Mouse (Mus musculus): ENCODE measurements around the gene Tnfrsf22. TPM values are rescaled to one million over a fixed set of nuclear protein-coding genes. Genes with fewer than 3 reads are reported as not detected.

The Tnfrsf22 gene
- total and polyA plus RNA-seq, 3 experiments = 0.11 TPM; not detected in 2

DNA sequence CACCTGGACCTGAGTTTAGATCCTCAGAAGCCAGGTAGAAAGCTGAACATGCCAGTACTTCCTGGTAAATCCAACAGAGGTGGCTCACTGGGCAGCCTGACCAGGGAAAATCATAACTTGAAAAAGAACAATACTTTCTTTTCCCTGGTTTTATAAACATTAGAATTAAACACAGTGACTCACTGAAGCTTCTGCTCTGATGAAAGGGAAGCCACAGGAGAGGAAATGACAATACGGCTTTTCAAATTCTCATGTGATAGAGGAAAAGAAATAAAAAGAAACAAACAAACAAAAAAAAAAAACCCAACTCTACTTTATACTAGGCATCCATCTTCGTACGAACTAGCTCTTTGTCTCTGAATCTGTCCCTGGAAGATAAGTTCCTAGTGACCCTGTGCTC lies 24.9 kb downstream of the Tnfrsf22 start:
- DNase-seq (ENCODE audit: low spot score) (no peak), ATAC-seq (ENCODE audit: extremely low read depth, insufficient number of reproducible peaks, low FRiP score, poor library complexity, severe bottlenecking) (no peak)
- no peak overlapping the region for H3K4me3 ChIP-seq (ENCODE audit: low read depth, low read length)
- H3K4me1 ChIP-seq (ENCODE audit: insufficient read depth, low read depth, low read length) = no peaks in the 10 kb centered on the region
- H3K9me3 ChIP-seq (replicated peaks) = no peaks in the 10 kb centered on the region
- no peaks in the 10 kb centered on the region for H3K36me3 ChIP-seq (replicated peaks)
- H3K27me3 ChIP-seq (ENCODE audit: insufficient read depth, low read length) = peaks cover 19% of the 10 kb centered on the region
- TF ChIP-seq GATA2 (IDR thresholded peaks at IDR 0.05; ENCODE audit: borderline replicate concordance, low read depth, low read length) = no peak
- no peak for TF ChIP-seq CTCF (IDR thresholded peaks at IDR 0.05; ENCODE audit: low read depth, low read length)
- no peak for TF ChIP-seq GATA1 (IDR thresholded peaks at IDR 0.05; ENCODE audit: borderline replicate concordance, low read length)
- no peak for TF ChIP-seq POLR2AphosphoS5 (IDR thresholded peaks at IDR 0.05; ENCODE audit: insufficient replicate concordance, low read depth, low read length)
- TF ChIP-seq TAL1 (conservative IDR thresholded peaks at IDR 0.05; ENCODE audit: low read depth, low read length) = no peak

DNA sequence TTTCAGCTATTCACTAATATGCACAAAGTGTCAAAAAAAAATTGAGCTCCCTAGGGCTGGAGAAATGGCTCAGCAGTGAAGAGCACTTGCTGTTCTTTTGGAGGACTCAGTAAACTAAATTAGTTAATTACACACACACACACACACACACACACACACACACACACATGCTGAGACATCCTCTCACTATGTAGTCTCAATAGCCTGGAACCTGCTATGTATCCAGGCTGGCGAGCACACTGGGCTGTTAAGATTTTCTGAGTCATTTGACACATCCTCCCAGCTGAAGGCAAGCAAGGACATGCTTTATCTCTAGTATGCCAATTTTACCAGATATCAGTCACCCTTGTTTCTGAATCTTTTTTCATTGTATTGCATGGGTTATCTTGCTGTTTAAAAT lies 28.5 kb downstream of the Tnfrsf22 start:
- TF ChIP-seq CTCF (IDR thresholded peaks at IDR 0.05; ENCODE audit: low read depth, low read length) = no peak
- TF ChIP-seq GATA2 (IDR thresholded peaks at IDR 0.05; ENCODE audit: borderline replicate concordance, low read depth, low read length) = no peak
- TF ChIP-seq POLR2AphosphoS5 (IDR thresholded peaks at IDR 0.05; ENCODE audit: insufficient replicate concordance, low read depth, low read length) = no peak
- TF ChIP-seq GATA1 (IDR thresholded peaks at IDR 0.05; ENCODE audit: borderline replicate concordance, low read length) = no peak
- TF ChIP-seq TAL1 (conservative IDR thresholded peaks at IDR 0.05; ENCODE audit: low read depth, low read length) = no peak
- Histone ChIP-seq H3K4me3 (ENCODE audit: low read depth, low read length) (no peak overlapping the region), H3K27me3 (ENCODE audit: insufficient read depth, low read length) (peaks cover 30% of the 10 kb centered on the region), H3K4me1 (ENCODE audit: insufficient read depth, low read depth, low read length) (no peaks in the 10 kb centered on the region), H3K36me3 (replicated peaks) (no peaks in the 10 kb centered on the region), H3K9me3 (replicated peaks) (no peaks in the 10 kb centered on the region)
- no peak for DNase-seq (ENCODE audit: low spot score)
- ATAC-seq (ENCODE audit: extremely low read depth, insufficient number of reproducible peaks, low FRiP score, poor library complexity, severe bottlenecking) = no peak

GRCm38 (mm10) chr7:143614404-143615135 lies 34.9 kb downstream of the Tnfrsf22 start:
- DNase-seq (ENCODE audit: low spot score) = no peak

GRCm38 (mm10) chr7:143612215-143612614 lies 37.2 kb downstream of the Tnfrsf22 start:
- no peaks in the 10 kb centered on the region for H3K9me3 ChIP-seq (replicated peaks)
- H3K4me1 ChIP-seq (ENCODE audit: insufficient read depth, low read depth, low read length) = no peaks in the 10 kb centered on the region
- H3K4me3 ChIP-seq (ENCODE audit: low read depth, low read length) = no peak overlapping the region
- no peaks in the 10 kb centered on the region for H3K36me3 ChIP-seq (replicated peaks)
- DNase-seq (ENCODE audit: low spot score) (no peak), ATAC-seq (ENCODE audit: extremely low read depth, insufficient number of reproducible peaks, low FRiP score, poor library complexity, severe bottlenecking) (no peak)
- TF ChIP-seq CTCF (IDR thresholded peaks at IDR 0.05; ENCODE audit: low read depth, low read length) (0 out of 2 replicates have a peak, but pooled peaks have one; percentile 18), GATA2 (IDR thresholded peaks at IDR 0.05; ENCODE audit: borderline replicate concordance, low read depth, low read length) (no peak)
- H3K27me3 ChIP-seq (ENCODE audit: insufficient read depth, low read length) = peaks cover 35% of the 10 kb centered on the region

More at GRCm38 (mm10) chr7:143614404-143615135, 34.9 kb downstream of the Tnfrsf22 start:
- no peaks in the 10 kb centered on the region for H3K36me3 ChIP-seq (replicated peaks)
- no peaks in the 10 kb centered on the region for H3K9me3 ChIP-seq (replicated peaks)
- TF ChIP-seq GATA1 (IDR thresholded peaks at IDR 0.05; ENCODE audit: borderline replicate concordance, low read length) = no peak
- no peak for TF ChIP-seq CTCF (IDR thresholded peaks at IDR 0.05; ENCODE audit: low read depth, low read length)
- no peak for TF ChIP-seq TAL1 (conservative IDR thresholded peaks at IDR 0.05; ENCODE audit: low read depth, low read length)
- no peak for TF ChIP-seq GATA2 (IDR thresholded peaks at IDR 0.05; ENCODE audit: borderline replicate concordance, low read depth, low read length)
- no peak for TF ChIP-seq POLR2AphosphoS5 (IDR thresholded peaks at IDR 0.05; ENCODE audit: insufficient replicate concordance, low read depth, low read length)
- no peak for ATAC-seq (ENCODE audit: extremely low read depth, insufficient number of reproducible peaks, low FRiP score, poor library complexity, severe bottlenecking)
- H3K4me1 ChIP-seq (ENCODE audit: insufficient read depth, low read depth, low read length) = no peaks in the 10 kb centered on the region
- H3K4me3 ChIP-seq (ENCODE audit: low read depth, low read length) = no peak overlapping the region
- peaks cover 36% of the 10 kb centered on the region for H3K27me3 ChIP-seq (ENCODE audit: insufficient read depth, low read length)

DNA sequence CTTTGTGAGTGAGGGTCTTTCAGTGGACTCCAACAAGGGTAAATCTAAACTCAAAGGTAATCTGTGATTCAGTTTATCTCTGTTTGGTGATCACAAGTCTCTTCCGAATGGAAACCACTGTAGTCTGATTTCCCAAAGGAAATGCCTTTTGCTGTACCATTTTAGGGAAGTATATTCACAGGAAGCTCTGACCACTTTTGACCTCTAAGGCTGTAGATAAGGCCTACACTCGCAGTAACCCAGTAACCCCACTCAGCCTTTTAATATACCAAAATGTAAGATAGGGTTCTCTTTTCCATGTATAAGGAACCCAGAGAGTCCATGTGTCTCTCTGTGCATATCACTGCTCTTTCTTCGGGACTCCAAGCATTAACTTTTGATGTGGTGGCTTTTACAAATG lies 44.1 kb downstream of the Tnfrsf22 start:
- Histone ChIP-seq H3K4me3 (ENCODE audit: low read depth, low read length) (no peak overlapping the region), H3K36me3 (replicated peaks) (no peaks in the 10 kb centered on the region), H3K4me1 (ENCODE audit: insufficient read depth, low read depth, low read length) (peaks cover 15% of the 10 kb centered on the region), H3K27me3 (ENCODE audit: insufficient read depth, low read length) (peaks cover 22% of the 10 kb centered on the region), H3K9me3 (replicated peaks) (no peaks in the 10 kb centered on the region)
- DNase-seq (ENCODE audit: low spot score) = no peak
- no peak for ATAC-seq (ENCODE audit: extremely low read depth, insufficient number of reproducible peaks, low FRiP score, poor library complexity, severe bottlenecking)
- TF ChIP-seq POLR2AphosphoS5 (IDR thresholded peaks at IDR 0.05; ENCODE audit: insufficient replicate concordance, low read depth, low read length) (no peak), GATA2 (IDR thresholded peaks at IDR 0.05; ENCODE audit: borderline replicate concordance, low read depth, low read length) (no peak), CTCF (IDR thresholded peaks at IDR 0.05; ENCODE audit: low read depth, low read length) (no peak), GATA1 (IDR thresholded peaks at IDR 0.05; ENCODE audit: borderline replicate concordance, low read length) (no peak), TAL1 (conservative IDR thresholded peaks at IDR 0.05; ENCODE audit: low read depth, low read length) (no peak)

DNA sequence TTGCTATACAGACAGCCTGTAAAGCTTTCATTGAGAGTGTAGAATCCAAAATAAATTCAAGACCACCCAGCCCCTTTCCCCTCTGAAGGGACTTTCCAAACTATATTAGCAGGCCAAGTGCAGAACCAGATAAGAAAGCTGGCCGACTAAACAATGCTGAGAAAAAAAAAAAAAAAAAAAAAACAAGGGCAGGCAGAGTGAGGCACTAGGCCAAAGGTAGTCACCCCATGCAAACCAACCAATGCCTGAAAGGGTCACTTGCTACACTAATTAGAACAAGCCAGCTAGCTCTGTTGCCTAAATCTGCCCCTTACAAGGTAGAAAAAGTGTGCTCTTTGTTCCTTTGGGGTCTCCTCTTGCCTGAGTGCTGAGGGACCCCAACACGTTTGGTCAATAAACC lies 44.6 kb downstream of the Tnfrsf22 start:
- no peaks in the 10 kb centered on the region for H3K9me3 ChIP-seq (replicated peaks)
- peaks cover 17% of the 10 kb centered on the region; the same call in 1 of the 2 replicates for H3K27me3 ChIP-seq (ENCODE audit: insufficient read depth, low read length)
- H3K4me3 ChIP-seq (ENCODE audit: low read depth, low read length) = no peak overlapping the region
- ATAC-seq (ENCODE audit: extremely low read depth, insufficient number of reproducible peaks, low FRiP score, poor library complexity, severe bottlenecking) (no peak), DNase-seq (ENCODE audit: low spot score) (no peak)
- H3K4me1 ChIP-seq (ENCODE audit: insufficient read depth, low read depth, low read length) = peaks cover 17% of the 10 kb centered on the region
- H3K36me3 ChIP-seq (replicated peaks) = no peaks in the 10 kb centered on the region
- TF ChIP-seq POLR2AphosphoS5 (IDR thresholded peaks at IDR 0.05; ENCODE audit: insufficient replicate concordance, low read depth, low read length) (no peak), GATA1 (IDR thresholded peaks at IDR 0.05; ENCODE audit: borderline replicate concordance, low read length) (no peak), GATA2 (IDR thresholded peaks at IDR 0.05; ENCODE audit: borderline replicate concordance, low read depth, low read length) (no peak), CTCF (IDR thresholded peaks at IDR 0.05; ENCODE audit: low read depth, low read length) (no peak), TAL1 (conservative IDR thresholded peaks at IDR 0.05; ENCODE audit: low read depth, low read length) (no peak)
